Mouse (Mus musculus): ENCODE data around the gene Cd2ap.

GRCm38 (mm10) chr17:42883315-42883714 is 6.8 kb upstream of the Cd2ap start:
- TF ChIP-seq POLR2A (IDR thresholded peaks at IDR 0.05; ENCODE audit: borderline replicate concordance, insufficient read depth, low read length), result no peak
- TF ChIP-seq CTCF (IDR thresholded peaks at IDR 0.05; ENCODE audit: borderline replicate concordance, insufficient read depth, low read depth, low read length), result no peak

Data from cerebellum, adult 2 months (tissue).